Mouse (Mus musculus) erythroblast, embryonic 14.5 days (primary cell): ENCODE data around the gene 1810024B03Rik. TPM values are rescaled to one million over a fixed set of nuclear protein-coding genes. Genes with fewer than 3 reads are reported as not detected.
"Not testable (repeated sequence)": the region's sequence is repeated elsewhere in the genome, so short reads cannot be mapped to it uniquely, and the experiment has no call there.

Source experiments
- H3K27me3 ChIP-seq: 2 replicates; pipeline ENCODE4 v1.6.1; 2012; ENCODE audit warnings: inconsistent platforms; ENCODE audit not compliant: control insufficient read depth
- H3K36me3 ChIP-seq: 2 replicates; pipeline ENCODE4 v1.6.1; 2012; ENCODE audit warnings: mild to moderate bottlenecking, inconsistent platforms; ENCODE audit not compliant: control insufficient read depth
- H3K4me1 ChIP-seq: 2 replicates; pipeline ENCODE4 v1.6.1; 2012; ENCODE audit warnings: inconsistent platforms; ENCODE audit not compliant: control insufficient read depth
- H3K4me3 ChIP-seq: replicated peaks from 2 replicates; pipeline ENCODE3; 2012; ENCODE audit warnings: moderate library complexity, mild to moderate bottlenecking, inconsistent platforms
- H3K9me3 ChIP-seq: 2 replicates; pipeline ENCODE4 v1.6.1; 2012; ENCODE audit warnings: low read length, inconsistent platforms, mixed read lengths; ENCODE audit not compliant: control insufficient read depth
- GATA1 ChIP-seq: IDR thresholded peaks from 2 replicates; pipeline ENCODE4 v1.6.1; 2012; ENCODE audit warnings: low read length, inconsistent platforms, mixed read lengths
- TAL1 ChIP-seq: IDR thresholded peaks from 3 replicates; pipeline ENCODE4 v1.6.1; 2012; ENCODE audit warnings: low read length, inconsistent platforms, mixed read lengths
- polyA plus RNA-seq: library from polyadenylated mRNA; stranded (reverse); fragments of >175 nt; gene quantifications from 2 replicates; pipeline ENCODE4 v1.2.3, GENCODE M21; 2012

The 1810024B03Rik gene
- polyA plus RNA-seq, 1 experiment = not detected

GRCm38 (mm10) chr2:127247592-127248333 lies 39.7 kb upstream of the 1810024B03Rik start, which contains the start of the genes Ciao1 and Tmem127:
Ciao1 (minus strand) TSS chr2:127247816.
Tmem127 (plus strand) TSS chr2:127247908.
- TF ChIP-seq GATA1 (no peak), TAL1 (no peak)
- Histone ChIP-seq H3K27me3 (no peaks in the 10 kb centered on the region), H3K36me3 (peaks cover 71% of the 10 kb centered on the region), H3K4me1 (peaks cover 60% of the 10 kb centered on the region), H3K9me3 (no peaks in the 10 kb centered on the region), H3K4me3 (peak within 1 kb of the TSS; percentile 79)

GRCm38 (mm10) chr2:127240065-127240464 lies 32.0 kb upstream of the 1810024B03Rik start:
- Histone ChIP-seq H3K36me3 (peaks cover 94% of the 10 kb centered on the region), H3K4me1 (no peaks in the 10 kb centered on the region), H3K4me3 (no peak overlapping the region)

GRCm38 (mm10) chr2:127237897-127238610 lies 30.0 kb upstream of the 1810024B03Rik start:
- TF ChIP-seq TAL1 = no peak
- TF ChIP-seq GATA1 = no peak

More at GRCm38 (mm10) chr2:127240065-127240464, 32.0 kb upstream of the 1810024B03Rik start:
- no peak for TF ChIP-seq TAL1
- TF ChIP-seq GATA1 = no peak
- Histone ChIP-seq H3K9me3 (no peaks in the 10 kb centered on the region), H3K27me3 (no peaks in the 10 kb centered on the region)

GRCm38 (mm10) chr2:127225261-127225660 lies 17.2 kb upstream of the 1810024B03Rik start:
- no peak for TF ChIP-seq GATA1
- TF ChIP-seq TAL1 = no peak
- Histone ChIP-seq H3K4me1 (no peaks in the 10 kb centered on the region), H3K27me3 (no peaks in the 10 kb centered on the region), H3K4me3 (no peak overlapping the region), H3K36me3 (peaks cover 99% of the 10 kb centered on the region), H3K9me3 (peaks cover 5% of the 10 kb centered on the region)

More at GRCm38 (mm10) chr2:127237897-127238610, 30.0 kb upstream of the 1810024B03Rik start:
- Histone ChIP-seq H3K36me3 (peaks cover 94% of the 10 kb centered on the region), H3K27me3 (no peaks in the 10 kb centered on the region), H3K4me3 (no peak overlapping the region), H3K4me1 (no peaks in the 10 kb centered on the region), H3K9me3 (no peaks in the 10 kb centered on the region)

- no peak for TF ChIP-seq TAL1
- TF ChIP-seq GATA1 = no peak
- Histone ChIP-seq H3K36me3 (peaks cover 96% of the 10 kb centered on the region), H3K9me3 (no peaks in the 10 kb centered on the region), H3K4me3 (no peak overlapping the region), H3K27me3 (no peaks in the 10 kb centered on the region), H3K4me1 (no peaks in the 10 kb centered on the region)
Observed at GRCm38 (mm10) chr2:127217746-127218145, 9.7 kb upstream of the 1810024B03Rik start.

GRCm38 (mm10) chr2:127210701-127211100 lies 2.6 kb upstream of the 1810024B03Rik start:
- H3K9me3 ChIP-seq = no peaks in the 10 kb centered on the region
- peaks cover 60% of the 10 kb centered on the region for H3K36me3 ChIP-seq
- no peaks in the 10 kb centered on the region for H3K27me3 ChIP-seq
- peaks cover 24% of the 10 kb centered on the region for H3K4me1 ChIP-seq
- no peak overlapping the region for H3K4me3 ChIP-seq
- TF ChIP-seq GATA1 (no peak), TAL1 (no peak)

GRCm38 (mm10) chr2:127208452-127208769 lies 331 bp upstream of the 1810024B03Rik start:
- Histone ChIP-seq H3K27me3 (no peaks in the 10 kb centered on the region), H3K36me3 (peaks cover 37% of the 10 kb centered on the region), H3K4me3 (peak overlapping the region; percentile 91), H3K9me3 (no peaks in the 10 kb centered on the region), H3K4me1 (peaks cover 24% of the 10 kb centered on the region)
- TF ChIP-seq GATA1 (no peak), TAL1 (no peak)

GRCm38 (mm10) chr2:127206916-127207315 lies 1.2 kb downstream of the 1810024B03Rik start:
- H3K4me3 ChIP-seq = no peak overlapping the region
- peaks cover 29% of the 10 kb centered on the region for H3K36me3 ChIP-seq

GRCm38 (mm10) chr2:127205936-127206335 lies 2.1 kb downstream of the 1810024B03Rik start:
- peaks cover 22% of the 10 kb centered on the region for H3K36me3 ChIP-seq
- not testable (repeated sequence) for H3K27me3 ChIP-seq, H3K9me3 ChIP-seq, H3K4me3 ChIP-seq
- H3K4me1 ChIP-seq = peaks cover 24% of the 10 kb centered on the region

More at GRCm38 (mm10) chr2:127206916-127207315, 1.2 kb downstream of the 1810024B03Rik start:
- TF ChIP-seq GATA1 = no peak
- no peak for TF ChIP-seq TAL1
- no peaks in the 10 kb centered on the region for H3K9me3 ChIP-seq
- no peaks in the 10 kb centered on the region for H3K27me3 ChIP-seq
- H3K4me1 ChIP-seq = peaks cover 24% of the 10 kb centered on the region
